Mouse (Mus musculus) lung, adult 2 months (tissue): Measurements from ENCODE around the gene Rpl6.

Source experiments
- CTCF ChIP-seq: fragments of 200-500 bp; IDR thresholded peaks from 2 replicates; pipeline ENCODE4 v1.5.1; 2011; ENCODE audit warnings: mild to moderate bottlenecking, low read length, control low read depth; ENCODE audit not compliant: insufficient read depth
- POLR2A ChIP-seq: fragments of 200-500 bp; IDR thresholded peaks from 2 replicates; pipeline ENCODE4 v1.6.1; 2011; ENCODE audit warnings: low read depth, mild to moderate bottlenecking, control low read depth, low read length, borderline replicate concordance; ENCODE audit errors: extremely low read depth

DNA sequence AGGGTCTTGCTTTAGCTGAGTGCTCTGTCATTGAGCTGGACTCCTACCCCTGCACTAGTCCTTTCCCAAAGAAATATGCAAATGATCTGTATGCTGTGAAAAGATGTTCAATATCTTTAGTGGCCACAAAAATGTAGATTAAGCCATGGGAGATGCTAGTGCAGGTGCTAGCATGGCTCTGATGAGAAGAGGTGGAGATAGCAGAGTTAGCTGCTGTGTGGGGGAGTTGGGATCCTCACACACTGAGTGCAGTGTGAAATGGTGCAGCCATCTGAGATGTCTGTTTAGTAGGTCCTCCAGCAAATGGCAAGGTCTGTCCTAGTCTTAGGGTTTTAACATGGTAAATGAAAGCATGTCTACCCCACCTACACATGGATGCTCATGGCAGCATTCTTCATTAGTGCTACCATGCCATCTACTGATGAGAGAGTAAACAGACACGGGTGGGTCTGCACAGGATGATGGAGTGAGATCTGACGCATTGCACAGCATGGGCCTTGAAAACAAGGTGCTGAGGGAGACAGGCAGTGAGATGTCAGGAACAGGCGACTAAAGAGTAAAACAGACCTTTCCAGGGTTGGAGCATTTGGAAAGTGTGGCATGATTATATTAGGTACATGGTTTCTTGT is 44.6 kb downstream of the Rpl6 start:
- TF ChIP-seq POLR2A (no peak), CTCF (no peak)
